Mouse (Mus musculus) heart, embryonic 16.5 days (tissue): ENCODE results near the gene Git2. TPM values are rescaled to one million over a fixed set of nuclear protein-coding genes. Genes with fewer than 3 reads are reported as not detected.
A peak's percentile ranks its signal among the peaks of the same experiment; 100 is the strongest.

Experiments
- ATAC-seq: fragments of 200-750 bp; cut with Nextera tagmentation; replicated peaks from 2 replicates; pipeline ENCODE4 v1.8.0; 2017; ENCODE audit warnings: moderate number of reproducible peaks; ENCODE audit not compliant: insufficient read depth, low FRiP score; ENCODE audit errors: extremely low read depth
- H3K27ac ChIP-seq: fragments of 300-500 bp; sonication (generic); 2 replicates; pipeline ENCODE4 v1.5.1; 2014; ENCODE audit warnings: mild to moderate bottlenecking, low read length, control low read depth, moderate library complexity
- H3K27me3 ChIP-seq: fragments of 300-500 bp; sonication (generic); 2 replicates; pipeline ENCODE4 v1.6.1; 2014; ENCODE audit warnings: low read length, mixed read lengths; ENCODE audit not compliant: control insufficient read depth, insufficient read depth
- H3K36me3 ChIP-seq: fragments of 300-500 bp; sonication (generic); 2 replicates; pipeline ENCODE4 v1.6.1; 2014; ENCODE audit not compliant: control insufficient read depth, insufficient read depth
- H3K4me1 ChIP-seq: fragments of 300-500 bp; sonication (generic); 2 replicates; pipeline ENCODE4 v1.6.1; 2014; ENCODE audit warnings: low read length, mixed read lengths; ENCODE audit not compliant: control insufficient read depth, insufficient read depth
- H3K4me2 ChIP-seq: fragments of 300-500 bp; sonication (generic); 2 replicates; pipeline ENCODE4 v1.6.1; 2014; ENCODE audit warnings: low read depth, mild to moderate bottlenecking, control low read depth, low read length
- H3K4me3 ChIP-seq: fragments of 300-500 bp; sonication (generic); 2 replicates; pipeline ENCODE4 v1.5.1; 2014; ENCODE audit warnings: mild to moderate bottlenecking, control low read depth, low read length
- H3K9ac ChIP-seq: fragments of 300-500 bp; sonication (generic); 2 replicates; pipeline ENCODE4 v1.6.1; 2014; ENCODE audit warnings: low read length, control low read depth
- H3K9me3 ChIP-seq: fragments of 300-500 bp; sonication (generic); replicated peaks from 2 replicates; pipeline ENCODE4 v1.6.1; 2016; ENCODE audit warnings: low read length; ENCODE audit not compliant: control insufficient read depth
- WGBS: fragments of 180-500 bp; shearing (Covaris S2); extraction: QIAGEN DNeasy Blood & Tissue Kit; methylation state at CpG from one replicate; pipeline ENCODE4 v1.1.7; 2014; 5-methylcytosine and 5-hydroxymethylcytosine counted together
- polyA plus RNA-seq: library from polyadenylated mRNA; unstranded; fragments of >200 nt; fragmentation: Nextera tagmentation; extraction: Ambion mirVana; gene quantifications from 2 replicates; pipeline ENCODE4 v1.2.1, GENCODE M21; 2015

Gene Git2
- polyA plus RNA-seq, 1 experiment from 2014 or later: 46.6 TPM

DNA sequence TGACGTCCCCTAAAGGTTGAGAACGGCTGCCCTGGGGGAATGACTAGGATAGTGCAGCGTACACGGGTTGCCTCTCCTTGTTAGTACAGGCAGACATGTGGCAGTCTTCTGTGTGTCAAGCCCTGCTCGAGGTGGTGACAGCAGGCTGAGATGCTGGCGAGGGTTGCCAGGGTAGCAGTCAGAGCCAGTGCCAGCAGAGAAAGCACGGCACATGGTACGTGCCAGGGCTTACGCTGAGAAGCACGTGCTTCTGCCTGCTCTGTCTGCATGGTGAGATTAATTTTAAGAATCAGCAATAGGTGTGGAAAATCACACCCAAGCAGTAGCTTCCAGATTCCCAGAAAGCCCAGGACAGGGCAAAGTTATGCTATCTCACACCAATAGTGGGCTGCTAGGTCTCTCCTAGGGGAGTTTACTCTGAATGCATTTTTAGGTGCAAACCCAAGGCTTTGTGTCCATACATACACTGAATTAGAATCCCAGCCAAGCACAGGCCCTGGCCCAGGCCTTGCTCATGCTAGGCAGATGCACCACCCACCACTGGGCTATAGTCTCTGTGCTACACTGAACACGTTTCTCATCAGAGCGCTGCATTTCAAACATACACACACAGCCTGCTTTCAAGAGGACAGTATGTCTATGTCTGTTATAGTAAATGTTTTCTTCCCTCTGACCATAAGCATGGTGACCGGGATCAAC is 32.2 kb downstream of the Git2 start:
- Histone ChIP-seq H3K4me2 (no peak overlapping the region), H3K27me3 (no peaks in the 10 kb centered on the region), H3K9me3 (no peaks in the 10 kb centered on the region), H3K4me1 (peaks cover 27% of the 10 kb centered on the region), H3K4me3 (no peak overlapping the region), H3K9ac (no peak overlapping the region), H3K36me3 (peaks cover 51% of the 10 kb centered on the region), H3K27ac (peak overlapping the region; percentile 73)
- ATAC-seq: peak; percentile 76
- WGBS: 62% methylated on average over 13 of the region's 13 CpGs

DNA sequence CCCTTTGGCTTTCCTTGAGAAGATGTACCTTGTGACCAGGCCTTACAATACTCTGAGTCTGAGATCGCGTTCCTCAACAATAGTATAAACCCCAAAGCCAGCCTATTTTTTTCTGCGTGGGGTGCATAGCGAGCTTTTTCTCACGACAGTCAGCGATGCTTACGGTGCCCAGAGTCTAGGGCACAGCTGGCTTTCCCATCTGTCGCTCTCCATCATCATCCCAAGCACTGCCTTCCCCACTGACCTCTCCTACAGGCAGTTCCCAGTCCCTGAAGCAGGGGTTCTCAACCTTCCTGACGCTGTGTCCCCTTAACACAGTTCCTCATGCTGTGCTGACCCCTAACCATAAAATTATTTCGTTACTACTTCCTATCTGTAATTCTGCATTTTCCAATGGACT is 32.7 kb downstream of the Git2 start:
- no peak overlapping the region; the same call in 1 of the 2 replicates for H3K27ac ChIP-seq
- peaks cover 30% of the 10 kb centered on the region for H3K4me1 ChIP-seq
- no peaks in the 10 kb centered on the region for H3K27me3 ChIP-seq
- H3K4me2 ChIP-seq: no peak overlapping the region
- WGBS: 94% methylated on average over 10 of the region's 10 CpGs
- H3K4me3 ChIP-seq: no peak overlapping the region
- ATAC-seq: no peak
- H3K9ac ChIP-seq: no peak overlapping the region
- H3K9me3 ChIP-seq: no peaks in the 10 kb centered on the region
- peaks cover 52% of the 10 kb centered on the region for H3K36me3 ChIP-seq

DNA sequence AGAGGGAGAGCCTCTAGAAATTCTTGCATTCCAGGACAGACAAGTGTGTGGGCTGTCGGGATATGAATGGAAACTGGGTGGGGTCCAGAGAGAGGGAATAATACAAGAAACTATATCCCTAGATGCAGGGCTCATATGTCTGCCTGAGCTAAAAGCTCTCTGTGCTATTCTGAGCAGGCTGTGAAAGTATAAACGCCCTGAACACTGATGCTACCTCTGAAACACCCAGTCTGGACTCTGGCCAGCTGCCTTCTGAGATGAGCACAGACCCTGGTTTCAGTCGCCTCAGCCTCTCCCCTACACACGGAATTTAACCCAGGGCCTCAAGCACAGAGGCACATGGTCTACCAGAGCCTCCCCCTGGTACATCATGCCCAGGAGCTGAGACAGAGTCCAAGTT is 34.7 kb downstream of the Git2 start:
- Histone ChIP-seq H3K27ac (peak overlapping the region; percentile 33; the same call in 1 of the 2 replicates), H3K9ac (no peak overlapping the region), H3K4me3 (no peak overlapping the region), H3K27me3 (no peaks in the 10 kb centered on the region), H3K4me1 (peaks cover 37% of the 10 kb centered on the region), H3K36me3 (peaks cover 66% of the 10 kb centered on the region), H3K4me2 (no peak overlapping the region), H3K9me3 (no peaks in the 10 kb centered on the region)
- no peak for ATAC-seq
- WGBS: 18% methylated on average over 4 of the region's 4 CpGs

DNA sequence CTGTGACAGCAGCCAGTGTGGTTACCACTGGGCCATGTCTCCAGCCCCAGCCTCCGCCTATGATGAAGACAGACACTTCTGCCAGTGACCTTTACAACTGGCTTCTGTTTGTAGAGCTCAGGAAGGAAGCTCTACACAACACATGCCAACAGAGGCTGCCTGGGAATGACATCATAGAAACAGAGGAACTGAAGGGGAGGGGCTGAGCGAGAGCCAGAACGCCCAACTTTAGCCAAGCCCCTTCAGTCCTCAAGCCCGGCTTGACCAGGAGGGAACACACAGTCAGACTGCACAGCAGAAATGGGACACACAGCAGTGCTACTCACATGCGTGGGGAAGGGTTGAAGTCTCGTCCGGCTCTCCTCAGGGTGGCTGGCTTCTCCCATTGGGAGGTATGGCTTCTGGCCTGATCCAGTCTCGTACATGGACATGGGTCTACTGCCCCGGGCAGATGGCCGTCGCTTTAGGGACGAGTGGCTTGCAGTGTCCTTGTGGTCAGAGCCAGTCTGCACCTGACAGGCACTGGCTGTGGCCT is 36.5 kb downstream of the Git2 start:
- H3K9me3 ChIP-seq: no peaks in the 10 kb centered on the region
- H3K4me1 ChIP-seq: peaks cover 35% of the 10 kb centered on the region
- H3K27ac ChIP-seq: peak overlapping the region; percentile 72
- no peak overlapping the region for H3K4me2 ChIP-seq
- WGBS: 71% methylated on average over 12 of the region's 12 CpGs
- 0 out of 2 replicates have a peak overlapping the region, but pooled peaks have one; percentile 12 for H3K9ac ChIP-seq
- ATAC-seq: peak; percentile 75
- H3K4me3 ChIP-seq: no peak overlapping the region
- H3K27me3 ChIP-seq: no peaks in the 10 kb centered on the region
- H3K36me3 ChIP-seq: peaks cover 63% of the 10 kb centered on the region

DNA sequence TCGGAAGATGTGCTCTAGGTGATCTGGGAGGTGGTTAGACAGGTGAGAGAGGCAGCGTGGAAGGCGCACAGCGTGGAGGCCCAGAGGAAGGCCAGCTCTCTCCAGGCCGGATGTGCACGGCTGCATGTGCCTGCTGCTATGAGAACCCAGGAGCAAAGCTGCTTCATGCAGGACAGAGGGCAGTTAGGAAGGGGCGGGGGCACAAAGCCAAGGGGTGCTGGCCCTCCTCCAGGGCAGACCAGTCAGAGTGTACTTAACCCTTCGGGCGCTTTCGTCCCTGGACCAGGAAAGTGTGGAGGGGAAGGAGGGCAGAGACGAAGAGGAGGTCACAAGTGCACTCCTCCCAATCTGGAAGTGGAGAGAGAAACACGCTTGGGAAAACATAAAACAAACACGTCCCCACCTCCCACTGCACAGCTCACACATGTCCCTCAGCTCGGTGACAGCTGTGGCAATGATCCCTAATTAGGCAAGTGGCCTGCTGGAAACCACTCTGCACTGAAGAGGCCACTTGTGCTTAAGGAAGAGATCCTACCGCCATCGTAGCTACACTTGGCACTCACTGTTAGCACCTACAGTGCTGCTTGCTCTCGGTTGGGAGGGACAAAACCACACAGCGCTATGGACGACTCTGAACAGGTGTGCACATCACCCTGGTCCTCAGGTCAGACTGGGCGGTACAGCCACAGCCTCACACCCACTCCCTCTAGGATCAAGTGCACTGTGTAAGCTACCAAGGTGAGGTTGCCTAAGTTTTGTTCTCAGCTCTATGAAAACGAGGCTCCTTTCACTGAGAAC is 38.0 kb downstream of the Git2 start:
- no peak overlapping the region for H3K9ac ChIP-seq
- peaks cover 29% of the 10 kb centered on the region for H3K4me1 ChIP-seq
- 68% methylated on average over 21 of the region's 21 CpGs for WGBS
- peak; percentile 5; the same call in 1 of the 2 replicates for ATAC-seq
- H3K27me3 ChIP-seq: no peaks in the 10 kb centered on the region
- no peaks in the 10 kb centered on the region for H3K9me3 ChIP-seq
- H3K4me2 ChIP-seq: no peak overlapping the region
- 0 out of 2 replicates have a peak overlapping the region, but pooled peaks have one; percentile 5 for H3K27ac ChIP-seq
- H3K4me3 ChIP-seq: no peak overlapping the region
- H3K36me3 ChIP-seq: peaks cover 60% of the 10 kb centered on the region

DNA sequence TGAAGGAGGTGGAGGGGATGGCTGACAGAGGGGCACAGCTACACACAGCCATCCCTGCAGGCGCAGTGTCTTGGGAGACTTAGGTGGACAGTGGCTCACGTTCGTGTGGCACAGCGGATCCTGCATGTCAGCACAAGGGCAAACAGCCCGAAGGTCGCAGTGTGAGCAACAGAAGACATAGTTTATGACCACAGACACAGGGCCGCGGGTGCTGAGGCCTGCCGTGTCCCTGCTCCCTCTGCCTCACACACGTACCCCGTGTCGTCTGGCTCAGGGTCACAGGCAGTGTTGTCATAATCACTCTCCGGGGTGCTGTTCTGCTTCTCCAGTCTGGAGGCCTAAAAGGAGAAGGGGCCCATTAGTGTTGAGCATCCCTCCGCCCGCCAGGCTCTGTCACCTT is 41.7 kb downstream of the Git2 start:
- no peaks in the 10 kb centered on the region for H3K9me3 ChIP-seq
- no peak overlapping the region for H3K9ac ChIP-seq
- WGBS: 87% methylated on average over 15 of the region's 15 CpGs
- H3K36me3 ChIP-seq: peaks cover 73% of the 10 kb centered on the region
- no peak overlapping the region for H3K4me3 ChIP-seq
- H3K27ac ChIP-seq: no peak overlapping the region
- peaks cover 14% of the 10 kb centered on the region for H3K4me1 ChIP-seq
- no peak for ATAC-seq
- no peaks in the 10 kb centered on the region for H3K27me3 ChIP-seq
- no peak overlapping the region for H3K4me2 ChIP-seq

DNA sequence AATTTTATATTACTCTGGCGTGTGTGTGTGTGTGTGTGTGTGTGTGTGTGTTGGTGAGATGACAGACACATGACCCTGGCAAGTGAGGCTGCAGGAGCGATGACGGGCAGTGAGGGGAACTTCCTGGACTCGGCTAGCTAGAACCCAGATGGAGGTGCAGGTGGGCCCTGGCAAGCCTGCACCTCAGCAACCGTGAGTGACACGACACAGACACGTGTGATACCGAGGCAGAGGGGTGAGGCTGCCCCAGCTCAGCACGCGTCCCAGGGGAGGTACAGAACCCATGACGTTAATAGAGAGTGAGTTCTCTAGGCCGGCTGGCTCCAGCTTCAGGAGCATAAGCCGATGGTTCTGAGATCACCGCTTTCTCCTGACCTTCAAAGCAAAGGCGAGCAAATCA is 43.3 kb downstream of the Git2 start:
- WGBS: 83% methylated on average over 15 of the region's 15 CpGs
- Histone ChIP-seq H3K9me3 (no peaks in the 10 kb centered on the region), H3K9ac (no peak overlapping the region), H3K27me3 (no peaks in the 10 kb centered on the region), H3K27ac (no peak overlapping the region), H3K36me3 (peaks cover 62% of the 10 kb centered on the region), H3K4me3 (no peak overlapping the region), H3K4me1 (peaks cover 1% of the 10 kb centered on the region; the same call in 1 of the 2 replicates), H3K4me2 (no peak overlapping the region)
- ATAC-seq: no peak

DNA sequence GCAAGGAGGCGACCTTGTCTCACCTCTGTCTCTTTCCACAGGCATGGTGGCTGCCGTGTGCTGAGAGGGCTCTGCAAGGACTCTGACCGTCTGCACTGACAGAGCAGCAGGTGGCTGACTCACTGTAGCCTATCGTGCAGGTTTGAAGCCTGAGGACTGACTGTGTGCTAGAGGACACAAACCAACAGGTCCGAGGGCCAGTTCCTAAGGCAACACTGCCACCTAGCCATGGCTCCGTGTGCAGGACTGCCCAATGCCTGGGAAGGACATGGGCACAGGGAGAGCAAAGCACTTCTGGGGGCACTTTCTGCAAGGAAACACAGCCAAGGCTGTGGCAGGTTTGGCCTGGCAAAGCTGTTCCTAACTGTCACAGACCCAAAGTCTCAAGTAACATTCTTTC is 43.8 kb downstream of the Git2 start:
- WGBS: 61% methylated on average over 6 of the region's 6 CpGs
- H3K36me3 ChIP-seq: peaks cover 58% of the 10 kb centered on the region

DNA sequence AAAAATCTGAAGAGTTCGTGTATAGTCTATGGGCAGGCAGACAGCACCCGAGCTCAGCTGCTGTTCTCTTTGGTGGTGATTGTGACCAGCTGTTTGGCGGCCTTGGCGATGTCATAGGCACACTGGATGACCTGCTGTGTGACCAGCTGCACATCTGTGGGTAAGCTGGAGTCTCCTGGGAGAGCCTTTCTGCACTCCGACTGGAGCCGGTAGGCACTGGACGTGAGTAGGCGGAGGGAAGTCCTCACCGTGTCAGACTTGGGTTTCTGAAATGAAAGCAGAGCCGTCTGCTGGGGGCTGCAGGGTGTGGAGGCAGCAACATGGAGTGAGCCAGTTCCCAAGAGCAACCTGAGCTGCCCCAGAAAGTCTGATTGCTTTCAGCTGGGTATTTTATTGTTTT is 45.2 kb downstream of the Git2 start:
- ATAC-seq: no peak

More for the DNA sequence above, 43.8 kb downstream of the Git2 start:
- Histone ChIP-seq H3K4me1 (no peaks in the 10 kb centered on the region), H3K4me3 (no peak overlapping the region), H3K27me3 (no peaks in the 10 kb centered on the region), H3K9me3 (no peaks in the 10 kb centered on the region), H3K27ac (no peak overlapping the region), H3K9ac (no peak overlapping the region), H3K4me2 (no peak overlapping the region)
- no peak for ATAC-seq

More for the DNA sequence above, 45.2 kb downstream of the Git2 start:
- Histone ChIP-seq H3K4me2 (no peak overlapping the region), H3K9ac (no peak overlapping the region), H3K4me1 (no peaks in the 10 kb centered on the region), H3K27me3 (no peaks in the 10 kb centered on the region), H3K9me3 (no peaks in the 10 kb centered on the region), H3K36me3 (peaks cover 48% of the 10 kb centered on the region), H3K27ac (no peak overlapping the region), H3K4me3 (no peak overlapping the region)
- WGBS: 76% methylated on average over 10 of the region's 10 CpGs
